Mouse (Mus musculus) intestine, embryonic 15.5 days (tissue): Measurements from ENCODE around the gene Lypd5. TPM values are rescaled to one million over a fixed set of nuclear protein-coding genes. Genes with fewer than 3 reads are reported as not detected.
"Not testable (repeated sequence)": the region's sequence is repeated elsewhere in the genome, so short reads cannot be mapped to it uniquely, and the experiment has no call there.

Source experiments
- ATAC-seq: fragments of 200-750 bp; cut with Nextera tagmentation; 2 replicates; pipeline ENCODE4 v1.8.0; 2017; ENCODE audit warnings: moderate TSS enrichment, moderate library complexity
- H3K27ac ChIP-seq: fragments of 300-500 bp; sonication (generic); 2 replicates; pipeline ENCODE4 v1.5.1; 2015; ENCODE audit warnings: mild to moderate bottlenecking, inconsistent platforms
- H3K27me3 ChIP-seq: fragments of 300-500 bp; sonication (generic); replicated peaks from 2 replicates; pipeline ENCODE4 v1.6.1; 2015; ENCODE audit warnings: inconsistent platforms
- H3K36me3 ChIP-seq: fragments of 300-500 bp; sonication (generic); 2 replicates; pipeline ENCODE4 v1.6.1; 2015; ENCODE audit warnings: inconsistent platforms
- H3K4me1 ChIP-seq: fragments of 300-500 bp; sonication (generic); replicated peaks from 2 replicates; pipeline ENCODE4 v1.6.1; 2015; ENCODE audit warnings: inconsistent platforms
- H3K4me2 ChIP-seq: fragments of 300-500 bp; sonication (generic); replicated peaks from 2 replicates; pipeline ENCODE4 v1.6.1; 2015; ENCODE audit warnings: mild to moderate bottlenecking, inconsistent platforms
- H3K4me3 ChIP-seq: fragments of 300-500 bp; sonication (generic); replicated peaks from 2 replicates; pipeline ENCODE4 v1.5.1; 2015; ENCODE audit warnings: inconsistent platforms
- H3K9ac ChIP-seq: fragments of 300-500 bp; sonication (generic); 2 replicates; pipeline ENCODE4 v1.6.1; 2015; ENCODE audit warnings: inconsistent platforms
- H3K9me3 ChIP-seq: fragments of 300-500 bp; sonication (generic); 2 replicates; pipeline ENCODE4 v1.6.1; 2016; ENCODE audit warnings: inconsistent platforms
- WGBS: fragments of 180-500 bp; shearing (Covaris S2); methylation state at CpG from one replicate; pipeline ENCODE4 v1.1.7; 2015; 5-methylcytosine and 5-hydroxymethylcytosine counted together
- polyA plus RNA-seq: library from polyadenylated mRNA; unstranded; fragments of >200 nt; fragmentation: Nextera tagmentation; extraction: Ambion mirVana; gene quantifications from 2 replicates; pipeline ENCODE4 v1.2.1, GENCODE M21; 2015

Gene Lypd5
- polyA plus RNA-seq, 1 experiment from 2014 or later = not detected

DNA sequence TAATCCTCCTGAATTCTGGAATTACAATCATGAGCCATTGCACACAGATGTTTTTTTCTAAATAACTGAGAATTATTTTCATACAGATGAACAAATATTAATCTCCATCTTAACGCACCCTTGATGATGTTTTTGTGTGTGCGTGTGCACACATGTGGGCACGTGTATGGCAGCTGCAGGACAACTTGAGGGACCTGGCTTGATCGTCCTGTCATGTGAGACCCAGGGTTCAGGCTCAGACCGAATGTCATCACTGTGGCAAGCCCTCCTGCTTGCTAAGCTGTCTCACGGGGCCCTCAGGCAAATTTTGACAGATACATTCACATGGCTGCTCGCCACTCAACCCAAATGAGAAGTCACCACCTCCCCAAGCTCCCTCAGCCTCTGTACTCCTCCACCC is 41.5 kb downstream of the Lypd5 start:
- Histone ChIP-seq H3K36me3 (no peaks in the 10 kb centered on the region), H3K4me3 (no peak overlapping the region), H3K4me2 (no peak overlapping the region), H3K4me1 (peaks cover 8% of the 10 kb centered on the region; the same call in 1 of the 2 replicates), H3K9me3 (no peaks in the 10 kb centered on the region), H3K9ac (no peak overlapping the region), H3K27me3 (no peaks in the 10 kb centered on the region), H3K27ac (no peak overlapping the region)
- 55% methylated on average over 7 of the region's 7 CpGs for WGBS
- ATAC-seq = no peak

DNA sequence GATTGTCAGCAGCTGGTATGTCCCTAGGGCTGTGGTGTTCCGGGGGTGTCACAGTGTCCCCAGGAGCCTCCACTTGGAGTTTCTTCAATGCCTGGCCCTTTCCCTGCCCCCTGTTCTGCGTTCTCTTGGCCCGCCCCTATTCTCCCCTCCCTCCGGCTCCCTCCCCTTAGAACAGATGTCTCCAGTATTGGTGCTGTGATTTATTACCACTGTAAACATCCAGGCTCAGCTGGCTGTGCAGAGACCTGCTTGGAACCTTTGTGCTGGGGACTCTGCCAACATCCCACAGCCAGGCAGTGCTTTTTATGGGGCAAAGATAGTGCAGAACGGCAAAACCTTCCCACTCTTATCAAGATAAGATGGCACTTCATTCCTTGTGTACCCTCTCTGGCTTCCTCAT is 42.1 kb downstream of the Lypd5 start:
- Histone ChIP-seq H3K27ac (peak overlapping the region; percentile 32; the same call in 1 of the 2 replicates), H3K4me3 (no peak overlapping the region), H3K27me3 (no peaks in the 10 kb centered on the region), H3K36me3 (no peaks in the 10 kb centered on the region), H3K4me2 (peak overlapping the region; percentile 45), H3K9me3 (no peaks in the 10 kb centered on the region), H3K9ac (no peak overlapping the region), H3K4me1 (peaks cover 8% of the 10 kb centered on the region; the same call in 1 of the 2 replicates)
- peak; percentile 85 for ATAC-seq
- 2% methylated on average over 5 of the region's 5 CpGs for WGBS

DNA sequence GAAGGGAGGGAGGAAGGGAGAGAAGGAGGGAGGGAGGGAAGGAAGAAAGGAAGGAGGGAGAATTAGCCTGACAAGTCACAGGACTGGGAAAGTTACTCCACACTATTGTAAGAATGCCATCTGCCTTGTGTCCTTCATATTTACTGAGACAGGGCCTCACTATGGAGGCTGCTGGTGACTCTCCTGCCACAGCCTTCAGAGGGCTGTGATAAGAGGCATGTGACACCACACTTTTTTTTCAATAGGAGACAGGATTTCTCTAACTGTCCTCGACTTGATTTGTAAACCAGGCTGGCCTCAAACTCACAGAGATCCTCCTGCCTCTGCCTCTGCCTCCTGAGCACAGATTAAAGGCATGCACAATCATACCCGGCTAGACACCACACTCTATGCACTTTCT is 42.7 kb downstream of the Lypd5 start:
- Histone ChIP-seq H3K36me3 (no peaks in the 10 kb centered on the region), H3K4me1 (peaks cover 8% of the 10 kb centered on the region; the same call in 1 of the 2 replicates), H3K9ac (no peak overlapping the region), H3K9me3 (no peaks in the 10 kb centered on the region), H3K4me2 (no peak overlapping the region), H3K27ac (0 out of 2 replicates have a peak overlapping the region, but pooled peaks have one; percentile 27), H3K27me3 (no peaks in the 10 kb centered on the region), H3K4me3 (no peak overlapping the region)
- WGBS = 69% methylated on average over 2 of the region's 2 CpGs
- ATAC-seq = no peak

DNA sequence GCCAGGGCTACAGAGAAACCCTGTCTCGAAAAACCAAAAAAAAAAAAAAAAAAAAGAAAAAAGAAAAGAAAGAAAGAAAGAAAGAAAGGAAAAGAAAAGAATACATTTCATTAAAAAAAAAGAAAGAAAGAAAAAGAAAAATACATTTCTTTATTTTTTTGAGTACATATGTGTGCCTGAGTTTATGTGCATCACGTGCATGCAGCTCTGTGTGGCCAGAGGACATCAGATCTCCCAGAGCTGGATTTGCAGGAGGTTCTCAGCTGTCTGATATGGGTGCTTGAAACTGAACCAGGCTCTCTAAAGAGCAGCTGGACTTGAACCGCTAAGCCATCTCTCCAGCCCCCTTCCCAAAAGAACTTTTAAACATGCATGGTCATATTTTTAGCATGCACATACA is 45.1 kb downstream of the Lypd5 start:
- Histone ChIP-seq H3K9ac (no peak overlapping the region), H3K4me3 (no peak overlapping the region), H3K27me3 (no peaks in the 10 kb centered on the region), H3K4me2 (no peak overlapping the region), H3K9me3 (no peaks in the 10 kb centered on the region), H3K36me3 (no peaks in the 10 kb centered on the region), H3K27ac (no peak overlapping the region), H3K4me1 (peaks cover 10% of the 10 kb centered on the region; the same call in 1 of the 2 replicates)
- ATAC-seq = no peak
- 86% methylated on average over 3 of the region's 3 CpGs for WGBS

DNA sequence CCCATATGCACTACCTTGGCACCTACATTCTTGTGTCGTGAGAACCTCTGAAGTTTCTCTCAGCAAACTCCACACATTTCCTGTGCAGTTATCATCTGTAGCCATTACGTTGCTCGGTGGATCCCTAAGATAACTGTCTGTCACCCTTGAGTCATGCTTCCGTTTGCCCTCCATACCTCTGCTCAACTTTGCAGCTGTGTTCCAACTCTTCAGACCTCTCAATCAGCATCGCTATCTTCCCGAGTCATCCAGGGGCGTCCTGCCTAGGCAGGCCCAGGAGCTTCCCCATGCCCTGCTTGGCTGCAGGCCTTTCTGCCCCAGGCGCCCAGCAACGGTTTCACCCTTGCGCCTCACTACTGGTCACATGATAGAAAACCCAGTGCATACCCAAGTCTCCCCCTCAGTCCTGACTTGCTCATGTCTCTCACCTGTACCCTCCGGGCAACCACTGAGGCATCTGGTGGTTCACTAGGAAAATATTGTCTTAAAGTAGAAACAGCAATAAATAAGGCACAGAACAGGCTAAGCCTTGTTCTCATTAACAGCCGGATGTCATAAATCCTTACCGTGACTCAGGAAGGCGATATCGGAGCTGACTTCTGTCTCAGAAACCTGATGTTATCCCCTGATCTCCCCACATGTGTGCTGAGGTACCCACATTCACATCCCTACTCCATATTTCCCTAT is 45.6 kb downstream of the Lypd5 start:
- 60% methylated on average over 15 of the region's 15 CpGs for WGBS

DNA sequence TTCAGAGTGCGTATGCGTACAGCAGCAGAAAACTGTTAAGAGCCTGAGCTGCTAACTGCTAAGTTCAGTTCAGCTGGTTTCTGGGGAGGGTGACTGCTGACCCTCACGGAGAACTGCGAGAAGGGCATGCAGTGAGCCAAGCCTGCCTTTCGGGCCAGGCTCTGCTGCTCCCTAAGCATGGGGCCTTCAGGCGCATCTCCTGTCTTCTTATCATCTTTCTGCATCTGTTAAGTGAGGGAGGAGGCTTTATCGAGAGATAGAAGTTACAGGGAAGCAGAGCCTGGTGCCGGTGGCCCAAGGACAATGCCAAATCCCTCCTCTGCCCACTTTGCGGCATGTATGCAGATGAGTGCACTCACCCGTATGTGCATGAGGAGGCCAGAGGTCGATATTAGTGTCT is 47.8 kb downstream of the Lypd5 start:
- Histone ChIP-seq H3K9ac (0 out of 2 replicates have a peak overlapping the region, but pooled peaks have one; percentile 3), H3K4me2 (no peak overlapping the region), H3K4me1 (0 out of 2 replicates have a peak, but pooled peaks cover 11% of the 10 kb centered on the region), H3K9me3 (no peaks in the 10 kb centered on the region), H3K36me3 (no peaks in the 10 kb centered on the region), H3K27ac (no peak overlapping the region), H3K4me3 (no peak overlapping the region), H3K27me3 (no peaks in the 10 kb centered on the region)
- no peak for ATAC-seq
- WGBS = 62% methylated on average over 11 of the region's 11 CpGs

More for the DNA sequence above, 45.6 kb downstream of the Lypd5 start:
- H3K27ac ChIP-seq = no peak overlapping the region
- no peak overlapping the region for H3K9ac ChIP-seq
- H3K4me3 ChIP-seq = no peak overlapping the region
- H3K4me2 ChIP-seq = no peak overlapping the region
- peaks cover 11% of the 10 kb centered on the region; the same call in 1 of the 2 replicates for H3K4me1 ChIP-seq
- H3K36me3 ChIP-seq = no peaks in the 10 kb centered on the region
- no peaks in the 10 kb centered on the region for H3K9me3 ChIP-seq
- no peaks in the 10 kb centered on the region for H3K27me3 ChIP-seq
- no peak for ATAC-seq

DNA sequence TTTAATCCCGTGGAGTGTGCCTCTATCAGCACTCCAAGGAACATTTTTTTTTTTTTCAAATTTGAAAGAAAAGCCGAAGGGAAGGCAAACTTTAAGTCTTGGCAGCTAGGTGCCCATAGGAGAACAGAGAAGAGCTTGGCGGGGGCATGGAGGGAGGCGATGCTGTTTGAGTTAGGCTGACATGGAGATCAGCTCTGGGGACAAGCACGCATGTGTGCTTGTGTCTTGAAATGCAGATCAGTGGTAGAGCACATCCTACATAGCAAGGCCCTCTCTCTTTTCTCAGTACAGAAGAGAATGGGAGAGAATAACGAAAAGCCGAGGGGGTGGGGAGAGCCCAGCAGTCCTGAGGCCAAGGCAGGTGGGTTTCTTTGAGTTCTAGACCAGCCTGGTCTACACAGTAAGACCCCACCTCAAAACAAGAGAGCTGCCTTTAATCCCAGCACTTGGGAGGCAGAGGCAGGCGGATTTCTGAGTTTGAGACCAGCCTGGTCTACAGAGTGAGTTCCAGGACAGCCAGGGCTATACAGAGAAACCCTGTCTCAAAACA is 49.4 kb downstream of the Lypd5 start:
- H3K9ac ChIP-seq = no peak overlapping the region
- H3K4me2 ChIP-seq = no peak overlapping the region
- H3K4me1 ChIP-seq = 0 out of 2 replicates have a peak, but pooled peaks cover 11% of the 10 kb centered on the region
- no peak overlapping the region for H3K4me3 ChIP-seq
- no peak for ATAC-seq
- no peak overlapping the region for H3K27ac ChIP-seq
- no peaks in the 10 kb centered on the region for H3K9me3 ChIP-seq
- H3K36me3 ChIP-seq = 0 out of 2 replicates have a peak, but pooled peaks cover 3% of the 10 kb centered on the region
- no peaks in the 10 kb centered on the region for H3K27me3 ChIP-seq
- 91% methylated on average over 7 of the region's 8 CpGs for WGBS

DNA sequence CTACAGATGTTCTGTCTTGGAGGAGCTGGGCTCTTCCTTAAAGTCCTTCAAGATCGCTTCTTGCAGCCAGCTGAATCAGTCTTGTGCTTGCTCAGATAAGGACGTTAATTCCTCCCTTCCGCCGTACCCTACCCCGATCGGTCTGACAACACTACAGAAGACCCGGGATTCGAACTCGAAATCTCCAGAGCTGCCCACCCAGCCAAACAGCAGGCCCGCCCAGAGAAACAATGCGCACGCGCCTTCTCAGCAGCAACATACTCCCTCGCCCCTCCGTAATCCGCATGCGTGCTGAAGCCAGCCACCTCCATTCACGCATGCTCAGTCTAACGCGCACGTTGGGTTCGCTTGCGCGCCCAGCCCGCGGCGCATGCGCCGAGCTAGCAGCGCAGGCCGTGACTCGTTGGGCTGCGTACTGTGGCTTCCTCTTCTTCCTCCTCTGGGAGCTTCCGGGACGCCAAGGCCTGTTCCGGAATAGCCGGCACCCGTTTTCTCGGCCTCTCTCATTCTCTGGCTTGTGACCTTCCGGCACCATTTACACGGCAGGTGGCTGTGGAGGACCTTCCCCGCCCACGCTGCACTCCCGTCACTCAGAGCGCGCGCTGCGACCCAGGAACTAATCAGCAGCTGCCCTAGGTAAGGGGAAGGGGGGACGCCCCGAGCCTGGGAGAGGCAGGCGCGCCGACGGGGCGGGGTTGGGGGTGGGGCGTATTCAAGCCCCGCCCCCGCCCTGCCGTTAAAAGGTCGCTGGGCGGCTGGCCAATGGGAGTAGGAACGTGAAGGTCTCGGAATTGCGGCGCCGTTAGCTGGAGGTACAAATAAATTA is 50.5 kb downstream of the Lypd5 start, which contains the start of gene Smg9:
Smg9 (plus strand) TSS at position 364 of the 826 bp plus-strand sequence.
- 0 out of 2 replicates have a peak, but pooled peaks cover 11% of the 10 kb centered on the region for H3K4me1 ChIP-seq
- peak within 1 kb of the TSS; percentile 62 for H3K4me3 ChIP-seq
- ATAC-seq = peak; percentile 97
- H3K36me3 ChIP-seq = peaks cover 7% of the 10 kb centered on the region; the same call in 1 of the 2 replicates
- WGBS = 4% methylated on average over 66 of the region's 66 CpGs
- H3K4me2 ChIP-seq = peak within 1 kb of the TSS; percentile 66
- H3K9ac ChIP-seq = peak within 1 kb of the TSS; percentile 67
- H3K27me3 ChIP-seq = no peaks in the 10 kb centered on the region
- no peaks in the 10 kb centered on the region for H3K9me3 ChIP-seq
- H3K27ac ChIP-seq = peak within 1 kb of the TSS; percentile 97

DNA sequence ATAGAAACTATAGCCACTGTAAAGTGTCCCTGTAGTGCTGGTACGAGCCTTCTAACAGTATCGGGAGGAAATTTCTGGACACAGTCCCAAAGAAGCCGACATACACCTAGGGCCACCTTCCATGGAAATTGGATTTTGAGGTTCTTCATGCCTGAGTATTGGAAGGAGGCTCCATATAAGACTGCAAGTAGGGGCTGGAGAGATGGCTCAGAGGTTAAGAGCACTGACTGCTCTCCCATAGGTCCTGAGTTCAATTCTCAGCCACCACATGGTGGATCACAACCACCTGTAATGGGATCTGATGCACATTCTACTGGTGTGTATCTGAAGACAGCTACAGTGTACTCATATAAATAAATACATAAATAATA is 51.1 kb downstream of the Lypd5 start:
- 7% methylated on average over 3 of the region's 3 CpGs for WGBS
- no peaks in the 10 kb centered on the region for H3K9me3 ChIP-seq
- H3K4me3 ChIP-seq = peak overlapping the region; percentile 62
- 0 out of 2 replicates have a peak, but pooled peaks cover 11% of the 10 kb centered on the region for H3K4me1 ChIP-seq
- peak overlapping the region; percentile 67 for H3K9ac ChIP-seq
- peak overlapping the region; percentile 66 for H3K4me2 ChIP-seq
- H3K27ac ChIP-seq = peak overlapping the region; percentile 97
- no peak for ATAC-seq
- peaks cover 8% of the 10 kb centered on the region; the same call in 1 of the 2 replicates for H3K36me3 ChIP-seq
- H3K27me3 ChIP-seq = no peaks in the 10 kb centered on the region

DNA sequence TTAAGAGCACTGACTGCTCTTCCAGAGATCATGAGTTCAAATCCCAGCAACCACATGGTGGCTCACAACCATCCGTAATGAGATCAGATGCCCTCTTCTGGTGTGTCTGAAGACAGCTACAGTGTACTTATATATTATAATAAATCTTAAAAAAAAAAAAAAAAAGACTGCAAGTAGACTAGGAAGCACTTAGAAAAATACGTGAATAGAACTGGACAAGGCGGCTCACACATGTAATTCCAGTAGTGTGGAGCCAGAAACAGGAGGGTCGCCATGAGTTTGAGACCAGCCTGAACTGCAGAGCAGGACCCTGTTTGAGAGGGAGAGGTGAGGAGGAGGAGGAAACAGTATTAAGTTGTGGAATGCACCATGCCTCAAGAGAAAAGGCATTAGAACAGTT is 51.5 kb downstream of the Lypd5 start:
- ATAC-seq, H3K4me3 ChIP-seq: not testable (repeated sequence)

DNA sequence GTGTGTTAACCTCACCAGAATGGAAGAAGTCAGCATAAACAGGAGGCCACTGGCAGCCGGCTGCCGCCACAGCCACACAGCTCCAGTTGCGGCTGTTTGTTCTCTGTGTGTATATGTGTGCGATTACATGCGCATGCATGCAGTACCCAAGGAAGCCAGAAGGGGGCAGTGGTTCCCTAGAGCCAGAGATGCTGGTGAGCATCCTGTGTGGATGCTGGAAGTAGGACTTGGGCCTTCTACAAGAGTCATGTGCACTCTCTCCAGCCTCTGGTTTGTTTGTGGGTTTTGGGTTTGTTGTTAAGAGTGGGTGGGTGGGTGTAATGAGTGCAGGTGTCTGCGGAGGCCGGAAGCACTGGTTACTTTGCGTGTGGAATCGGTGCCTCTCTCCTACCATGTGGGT is 53.9 kb downstream of the Lypd5 start:
- no peak for ATAC-seq
- peaks cover 20% of the 10 kb centered on the region for H3K36me3 ChIP-seq

More for the DNA sequence above, 51.5 kb downstream of the Lypd5 start:
- not testable (repeated sequence) for H3K27ac ChIP-seq, H3K9ac ChIP-seq, H3K9me3 ChIP-seq, H3K27me3 ChIP-seq
- Histone ChIP-seq H3K36me3 (peaks cover 10% of the 10 kb centered on the region), H3K4me1 (0 out of 2 replicates have a peak, but pooled peaks cover 11% of the 10 kb centered on the region), H3K4me2 (peak overlapping the region; percentile 66)
- 92% methylated on average over 4 of the region's 4 CpGs for WGBS

More for the DNA sequence above, 53.9 kb downstream of the Lypd5 start:
- H3K4me3 ChIP-seq = no peak overlapping the region
- H3K9ac ChIP-seq = no peak overlapping the region
- no peak overlapping the region for H3K4me2 ChIP-seq
- no peaks in the 10 kb centered on the region for H3K27me3 ChIP-seq
- H3K27ac ChIP-seq = no peak overlapping the region
- 0 out of 2 replicates have a peak, but pooled peaks cover 11% of the 10 kb centered on the region for H3K4me1 ChIP-seq
- WGBS = 97% methylated on average over 9 of the region's 9 CpGs
- no peaks in the 10 kb centered on the region for H3K9me3 ChIP-seq
